Mouse (Mus musculus): Measurements from ENCODE around the gene Rybp. TPM values are rescaled to one million over a fixed set of nuclear protein-coding genes. Genes with fewer than 3 reads are reported as not detected.

Gene Rybp
- polyA plus RNA-seq, 1 experiment from 2014 or later, result 9.2 TPM

- peak overlapping the region; percentile 98 for H3K27ac ChIP-seq
- H3K4me1 ChIP-seq (replicated peaks), result peaks cover 35% of the 10 kb centered on the region
- DNase-seq (ENCODE audit: low spot score), result peak; percentile 15
- H3K36me3 ChIP-seq, result peaks cover 7% of the 10 kb centered on the region; the same call in 1 of the 2 replicates
- 1% methylated on average over 18 of the region's 18 CpGs for WGBS
- peaks cover 32% of the 10 kb centered on the region for H3K27me3 ChIP-seq (ENCODE audit: insufficient read depth, poor library complexity, severe bottlenecking)
- peak overlapping the region; percentile 78 for H3K4me3 ChIP-seq
- no peaks in the 10 kb centered on the region for H3K9me3 ChIP-seq
These were observed 1.2 kb downstream of the Rybp start for GRCm38 (mm10) chr6:100285985-100286572.

DNA sequence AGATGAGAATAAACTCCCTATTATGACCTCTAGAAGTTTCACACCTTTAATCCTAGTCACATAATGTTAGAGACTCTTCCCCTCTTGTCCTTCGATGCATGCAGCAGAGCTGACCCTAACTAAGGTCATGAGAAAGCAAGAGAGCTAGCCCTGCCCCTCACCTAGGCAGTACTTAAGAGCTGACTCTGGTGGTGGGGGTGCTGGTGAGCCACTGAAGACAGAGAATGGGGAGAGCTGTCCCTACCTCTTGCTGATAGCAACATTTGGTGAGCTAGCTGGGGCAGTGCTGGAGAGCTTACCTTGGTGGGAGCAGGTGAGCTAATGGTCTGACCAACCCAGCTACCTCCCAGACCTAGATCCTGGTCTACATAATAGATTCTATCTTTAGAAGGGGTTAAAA is 8.4 kb downstream of the Rybp start:
- WGBS, result 91% methylated on average over 1 of the region's 1 CpGs
- peaks cover 6% of the 10 kb centered on the region; the same call in 1 of the 2 replicates for H3K36me3 ChIP-seq
- DNase-seq (ENCODE audit: low spot score), result no peak
- H3K4me3 ChIP-seq, result no peak overlapping the region
- peaks cover 11% of the 10 kb centered on the region for H3K4me1 ChIP-seq (replicated peaks)
- H3K9me3 ChIP-seq, result no peaks in the 10 kb centered on the region
- no peak overlapping the region for H3K27ac ChIP-seq
- H3K27me3 ChIP-seq (ENCODE audit: insufficient read depth, poor library complexity, severe bottlenecking), result no peaks in the 10 kb centered on the region

DNA sequence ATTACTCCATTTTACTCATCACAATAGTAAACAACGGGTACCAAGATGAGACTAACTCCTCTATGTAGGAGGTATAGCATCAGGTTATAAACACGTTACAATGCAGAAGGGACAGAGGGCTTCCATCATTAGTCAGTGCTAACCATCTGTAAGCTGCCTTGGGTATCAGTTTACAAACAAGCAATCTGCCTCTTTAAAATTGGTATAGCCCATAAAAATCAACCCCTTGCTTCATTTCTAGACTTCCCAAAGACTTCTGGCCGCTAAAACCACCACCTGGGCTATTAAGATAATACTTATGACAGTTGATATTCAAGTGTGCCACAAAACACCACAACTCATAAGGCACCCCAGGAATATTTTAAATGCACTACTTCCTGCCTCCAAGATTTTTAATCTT is 10.9 kb downstream of the Rybp start:
- Histone ChIP-seq H3K4me1 (replicated peaks) (peaks cover 10% of the 10 kb centered on the region), H3K27me3 (ENCODE audit: insufficient read depth, poor library complexity, severe bottlenecking) (no peaks in the 10 kb centered on the region), H3K4me3 (no peak overlapping the region), H3K9me3 (no peaks in the 10 kb centered on the region), H3K36me3 (no peaks in the 10 kb centered on the region), H3K27ac (no peak overlapping the region)
- 92% methylated on average over 3 of the region's 3 CpGs for WGBS
- DNase-seq (ENCODE audit: low spot score), result no peak

GRCm38 (mm10) chr6:100275643-100276042 is 11.6 kb downstream of the Rybp start:
- no peaks in the 10 kb centered on the region for H3K27me3 ChIP-seq (ENCODE audit: insufficient read depth, poor library complexity, severe bottlenecking)
- H3K4me1 ChIP-seq (replicated peaks), result peaks cover 10% of the 10 kb centered on the region
- H3K27ac ChIP-seq, result no peak overlapping the region
- no peak for DNase-seq (ENCODE audit: low spot score)
- H3K36me3 ChIP-seq, result no peaks in the 10 kb centered on the region
- H3K4me3 ChIP-seq, result no peak overlapping the region
- no peaks in the 10 kb centered on the region for H3K9me3 ChIP-seq

- WGBS, result 61% methylated on average over 1 of the region's 1 CpGs
- Histone ChIP-seq H3K27me3 (ENCODE audit: insufficient read depth, poor library complexity, severe bottlenecking) (no peaks in the 10 kb centered on the region), H3K4me1 (replicated peaks) (peaks cover 6% of the 10 kb centered on the region), H3K27ac (no peak overlapping the region), H3K36me3 (no peaks in the 10 kb centered on the region), H3K4me3 (no peak overlapping the region), H3K9me3 (no peaks in the 10 kb centered on the region)
- DNase-seq (ENCODE audit: low spot score), result no peak
These were observed 13.7 kb downstream of the Rybp start for GRCm38 (mm10) chr6:100273556-100273955.

GRCm38 (mm10) chr6:100271992-100272391 is 15.3 kb downstream of the Rybp start:
- H3K36me3 ChIP-seq, result peaks cover 5% of the 10 kb centered on the region; the same call in 1 of the 2 replicates
- peaks cover under 1% of the 10 kb centered on the region for H3K4me1 ChIP-seq (replicated peaks)
- no peak for DNase-seq (ENCODE audit: low spot score)
- H3K9me3 ChIP-seq, result no peaks in the 10 kb centered on the region
- no peak overlapping the region for H3K27ac ChIP-seq
- no peaks in the 10 kb centered on the region for H3K27me3 ChIP-seq (ENCODE audit: insufficient read depth, poor library complexity, severe bottlenecking)
- 85% methylated on average over 3 of the region's 3 CpGs for WGBS
- H3K4me3 ChIP-seq, result no peak overlapping the region

DNA sequence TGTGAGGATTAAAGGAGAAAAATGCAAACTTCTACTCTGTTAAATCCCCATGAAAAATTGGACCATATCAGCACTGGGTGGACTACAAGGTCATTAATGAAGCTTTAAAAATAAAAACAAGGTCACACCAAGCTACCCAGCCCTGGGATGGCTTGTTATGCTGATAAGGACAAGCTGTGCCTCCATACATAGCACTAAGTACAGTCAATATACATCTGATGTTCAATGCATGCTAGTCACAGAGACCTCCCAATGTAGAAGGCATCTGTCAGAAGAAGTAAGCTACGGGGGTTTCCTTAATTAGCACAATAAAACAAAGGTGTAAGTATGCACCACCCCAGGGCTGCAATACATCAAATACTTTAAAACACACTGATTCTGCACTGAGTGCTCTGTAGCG is 16.5 kb downstream of the Rybp start:
- DNase-seq (ENCODE audit: low spot score), result no peak
- no peaks in the 10 kb centered on the region for H3K4me1 ChIP-seq (replicated peaks)
- peaks cover 5% of the 10 kb centered on the region; the same call in 1 of the 2 replicates for H3K36me3 ChIP-seq
- H3K9me3 ChIP-seq, result no peaks in the 10 kb centered on the region
- H3K4me3 ChIP-seq, result no peak overlapping the region
- no peaks in the 10 kb centered on the region for H3K27me3 ChIP-seq (ENCODE audit: insufficient read depth, poor library complexity, severe bottlenecking)
- 91% methylated on average over 2 of the region's 2 CpGs for WGBS
- no peak overlapping the region for H3K27ac ChIP-seq

- Histone ChIP-seq H3K4me1 (replicated peaks) (0 out of 2 replicates have a peak, but pooled peaks cover 9% of the 10 kb centered on the region), H3K9me3 (no peaks in the 10 kb centered on the region), H3K4me3 (no peak overlapping the region), H3K36me3 (no peaks in the 10 kb centered on the region), H3K27ac (no peak overlapping the region), H3K27me3 (ENCODE audit: insufficient read depth, poor library complexity, severe bottlenecking) (no peaks in the 10 kb centered on the region)
- no peak for DNase-seq (ENCODE audit: low spot score)
- WGBS, result 92% methylated on average over 1 of the region's 1 CpGs
These were observed 27.7 kb downstream of the Rybp start for GRCm38 (mm10) chr6:100259607-100260006.

DNA sequence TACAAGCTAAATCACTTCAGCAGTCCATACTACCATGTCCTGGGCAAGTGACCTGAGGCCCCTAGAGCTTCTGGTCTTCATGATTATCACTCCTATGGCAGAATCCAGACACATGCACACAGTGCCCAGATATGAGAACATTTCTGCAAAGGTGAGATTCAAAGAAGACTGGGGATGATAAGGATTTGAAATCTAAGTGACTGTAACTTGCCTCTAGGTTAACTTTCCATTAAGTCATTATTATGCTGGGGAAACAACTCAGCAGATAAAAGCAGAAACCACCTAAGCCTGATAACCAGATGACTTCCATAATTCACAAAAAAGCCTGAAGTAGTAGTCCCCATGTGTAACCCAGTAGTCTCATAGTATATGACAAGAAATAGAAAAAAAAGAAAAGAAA is 29.0 kb downstream of the Rybp start:
- peaks cover 19% of the 10 kb centered on the region; the same call in 1 of the 2 replicates for H3K4me1 ChIP-seq (replicated peaks)
- no peaks in the 10 kb centered on the region for H3K27me3 ChIP-seq (ENCODE audit: insufficient read depth, poor library complexity, severe bottlenecking)
- H3K4me3 ChIP-seq, result no peak overlapping the region
- DNase-seq (ENCODE audit: low spot score), result no peak
- no peaks in the 10 kb centered on the region for H3K9me3 ChIP-seq
- H3K27ac ChIP-seq, result no peak overlapping the region
- no peaks in the 10 kb centered on the region for H3K36me3 ChIP-seq

DNA sequence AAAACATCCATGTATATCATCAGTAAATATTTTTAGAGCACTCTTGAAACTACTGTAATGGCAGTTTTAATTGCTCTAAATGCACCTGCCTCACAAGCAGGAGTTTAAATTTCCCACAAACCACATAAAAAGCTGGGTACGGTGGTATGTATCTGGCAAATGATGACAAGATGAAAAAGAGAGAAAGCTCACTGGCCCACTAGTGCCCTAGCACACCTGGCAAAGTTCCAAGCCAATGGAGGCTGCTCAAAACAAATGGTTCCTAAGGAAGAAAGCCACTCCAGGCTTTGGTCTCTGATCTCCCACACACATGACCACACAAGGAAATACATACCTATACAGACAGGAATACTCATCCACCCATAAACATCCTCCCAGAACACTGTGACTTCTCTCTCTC is 31.9 kb downstream of the Rybp start:
- H3K4me1 ChIP-seq (replicated peaks), result peaks cover 19% of the 10 kb centered on the region; the same call in 1 of the 2 replicates
- 93% methylated on average over 1 of the region's 1 CpGs for WGBS
- H3K4me3 ChIP-seq, result no peak overlapping the region
- H3K27ac ChIP-seq, result no peak overlapping the region
- H3K9me3 ChIP-seq, result no peaks in the 10 kb centered on the region
- no peaks in the 10 kb centered on the region for H3K27me3 ChIP-seq (ENCODE audit: insufficient read depth, poor library complexity, severe bottlenecking)
- DNase-seq (ENCODE audit: low spot score), result no peak
- H3K36me3 ChIP-seq, result no peaks in the 10 kb centered on the region

- Histone ChIP-seq H3K27me3 (ENCODE audit: insufficient read depth, poor library complexity, severe bottlenecking) (no peaks in the 10 kb centered on the region), H3K9me3 (no peaks in the 10 kb centered on the region), H3K4me3 (no peak overlapping the region), H3K27ac (no peak overlapping the region), H3K36me3 (no peaks in the 10 kb centered on the region), H3K4me1 (replicated peaks) (peaks cover 19% of the 10 kb centered on the region; the same call in 1 of the 2 replicates)
- 82% methylated on average over 1 of the region's 1 CpGs for WGBS
- DNase-seq (ENCODE audit: low spot score), result no peak
These were observed 32.6 kb downstream of the Rybp start for GRCm38 (mm10) chr6:100254671-100255070.

GRCm38 (mm10) chr6:100244474-100244873 is 42.8 kb downstream of the Rybp start:
- H3K4me3 ChIP-seq, result no peak overlapping the region
- 88% methylated on average over 3 of the region's 3 CpGs for WGBS
- no peaks in the 10 kb centered on the region for H3K36me3 ChIP-seq
- DNase-seq (ENCODE audit: low spot score), result no peak
- H3K4me1 ChIP-seq (replicated peaks), result 0 out of 2 replicates have a peak, but pooled peaks cover 2% of the 10 kb centered on the region
- H3K27ac ChIP-seq, result no peak overlapping the region
- no peaks in the 10 kb centered on the region for H3K9me3 ChIP-seq
- no peaks in the 10 kb centered on the region for H3K27me3 ChIP-seq (ENCODE audit: insufficient read depth, poor library complexity, severe bottlenecking)

DNA sequence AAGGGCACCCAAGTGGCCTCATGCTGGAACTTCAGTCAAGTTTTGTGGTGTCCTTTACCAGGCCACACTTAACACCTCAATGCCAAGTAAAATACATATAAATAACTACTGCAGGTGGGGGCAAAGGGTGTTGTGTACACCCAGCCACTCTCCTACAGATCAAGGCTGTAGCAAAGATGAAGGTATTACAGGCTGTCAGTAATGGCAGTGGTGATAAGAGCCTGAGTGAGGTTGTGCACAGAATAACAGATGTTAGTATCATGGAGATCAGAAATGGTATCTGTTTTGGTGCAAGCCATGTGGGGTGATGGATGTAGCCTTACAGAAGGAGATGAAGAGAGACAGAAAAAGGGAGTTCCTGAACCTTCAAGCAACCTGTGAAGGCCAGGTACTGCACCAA is 52.2 kb downstream of the Rybp start:
- no peak overlapping the region for H3K4me3 ChIP-seq
- DNase-seq (ENCODE audit: low spot score), result no peak
- no peaks in the 10 kb centered on the region for H3K27me3 ChIP-seq (ENCODE audit: insufficient read depth, poor library complexity, severe bottlenecking)

GRCm38 (mm10) chr6:100233522-100233921 is 53.8 kb downstream of the Rybp start:
- no peak for DNase-seq (ENCODE audit: low spot score)

More for the DNA sequence above, 52.2 kb downstream of the Rybp start:
- H3K36me3 ChIP-seq, result peaks cover 7% of the 10 kb centered on the region
- H3K27ac ChIP-seq, result no peak overlapping the region
- H3K9me3 ChIP-seq, result no peaks in the 10 kb centered on the region
- peaks cover 27% of the 10 kb centered on the region for H3K4me1 ChIP-seq (replicated peaks)

More at GRCm38 (mm10) chr6:100233522-100233921, 53.8 kb downstream of the Rybp start:
- Histone ChIP-seq H3K27me3 (ENCODE audit: insufficient read depth, poor library complexity, severe bottlenecking) (no peaks in the 10 kb centered on the region), H3K36me3 (peaks cover 7% of the 10 kb centered on the region), H3K9me3 (no peaks in the 10 kb centered on the region), H3K4me3 (no peak overlapping the region), H3K4me1 (replicated peaks) (peaks cover 27% of the 10 kb centered on the region), H3K27ac (no peak overlapping the region)
- 76% methylated on average over 3 of the region's 3 CpGs for WGBS
